Mouse (Mus musculus): ENCODE measurements around the gene Hrc. TPM values are rescaled to one million over a fixed set of nuclear protein-coding genes. Genes with fewer than 3 reads are reported as not detected.

Hrc gene
- polyA plus RNA-seq, 1 experiment from 2014 or later, result 0.31 TPM

DNA sequence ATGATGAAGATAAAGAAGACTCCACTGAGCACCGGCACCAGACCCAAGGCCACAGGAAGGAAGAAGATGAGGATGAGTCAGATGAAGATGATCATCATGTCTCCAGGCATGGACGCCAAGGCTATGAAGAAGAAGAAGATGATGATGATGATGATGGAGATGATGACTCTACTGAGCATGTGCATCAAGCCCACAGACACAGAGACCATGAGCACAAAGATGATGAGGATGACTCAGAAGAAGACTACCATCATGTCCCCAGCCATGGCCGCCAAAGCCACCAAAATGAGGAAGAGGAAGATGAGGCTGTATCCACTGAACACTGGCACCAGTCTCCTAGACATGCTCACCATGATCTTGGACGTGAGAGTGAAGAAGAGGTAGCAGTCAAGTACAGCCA is 1.2 kb downstream of the Hrc start:
- no peaks in the 10 kb centered on the region for H3K9me3 ChIP-seq
- no peak for ATAC-seq (ENCODE audit: low FRiP score)
- no peak overlapping the region for H3K4me3 ChIP-seq
- no peaks in the 10 kb centered on the region; the same call in 1 of the 2 replicates for H3K36me3 ChIP-seq
- H3K9ac ChIP-seq, result no peak overlapping the region
- H3K4me2 ChIP-seq, result no peak overlapping the region
- WGBS, result 92% methylated on average over 4 of the region's 4 CpGs
- no peak overlapping the region for H3K27ac ChIP-seq
- H3K27me3 ChIP-seq, result peaks cover 47% of the 10 kb centered on the region
- H3K4me1 ChIP-seq (replicated peaks), result peaks cover 55% of the 10 kb centered on the region

DNA sequence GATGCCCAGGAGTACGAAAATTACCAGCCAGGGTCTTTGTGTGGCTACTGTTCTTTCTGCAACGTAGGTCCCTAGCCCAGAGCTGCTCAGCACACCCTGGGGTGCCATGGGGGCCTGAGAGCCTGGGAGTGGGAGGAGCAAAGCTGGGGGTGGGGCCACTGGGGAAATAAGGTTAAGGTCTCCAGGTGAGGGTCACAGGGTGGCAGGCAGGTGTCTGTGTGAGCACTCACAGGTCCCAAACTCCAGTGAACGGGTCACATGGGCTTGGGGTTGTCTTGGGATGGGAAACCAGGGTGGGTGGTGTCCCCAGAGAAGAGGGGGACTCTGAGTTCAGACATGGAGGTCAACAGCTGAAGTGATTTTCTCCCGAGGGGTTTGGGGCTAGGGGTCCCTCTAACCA is 2.4 kb downstream of the Hrc start:
- no peak overlapping the region for H3K4me2 ChIP-seq
- no peaks in the 10 kb centered on the region for H3K9me3 ChIP-seq
- no peak overlapping the region for H3K27ac ChIP-seq
- H3K9ac ChIP-seq, result no peak overlapping the region
- peaks cover 53% of the 10 kb centered on the region for H3K4me1 ChIP-seq (replicated peaks)
- no peak for ATAC-seq (ENCODE audit: low FRiP score)
- 17% methylated on average over 4 of the region's 4 CpGs for WGBS
- H3K4me3 ChIP-seq, result no peak overlapping the region
- peaks cover 49% of the 10 kb centered on the region for H3K27me3 ChIP-seq
- H3K36me3 ChIP-seq, result peaks cover 4% of the 10 kb centered on the region; the same call in 1 of the 2 replicates

DNA sequence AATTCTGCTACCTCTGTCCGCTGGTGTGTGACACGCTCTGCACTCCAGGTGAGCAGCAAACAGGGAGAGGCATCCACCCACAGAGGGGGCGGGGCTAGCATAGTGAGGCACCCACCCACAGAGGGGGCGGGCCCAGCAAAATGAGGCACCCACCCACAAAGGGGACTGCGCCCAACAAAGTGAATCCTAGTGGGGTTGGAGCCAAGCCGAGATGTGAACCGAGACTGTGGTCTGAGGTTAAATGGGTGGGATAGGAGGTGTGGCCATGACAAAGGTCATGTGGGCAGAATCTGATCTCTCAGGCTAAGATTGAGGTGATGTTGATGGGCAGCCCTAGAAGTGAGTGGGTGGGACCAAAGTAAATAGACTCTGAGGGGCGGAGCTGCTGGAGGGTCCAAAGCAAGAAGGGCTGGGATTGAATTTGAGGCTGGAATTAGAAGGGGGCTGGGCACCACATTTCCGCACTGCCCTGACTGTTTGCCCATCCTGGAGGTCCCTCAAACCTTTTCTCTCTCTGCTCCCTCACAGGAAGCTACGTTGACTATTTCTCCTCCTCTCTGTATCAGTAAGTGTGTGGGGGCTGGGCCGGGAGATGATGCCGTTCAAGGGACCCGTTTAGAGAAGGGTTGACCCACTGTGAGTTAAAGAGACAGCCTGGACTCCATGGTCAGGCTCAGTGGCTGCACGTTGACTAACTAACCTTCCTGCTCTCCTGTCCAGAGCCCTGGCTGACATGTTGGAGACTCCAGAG is 3.2 kb downstream of the Hrc start:
- H3K36me3 ChIP-seq, result peaks cover 12% of the 10 kb centered on the region
- no peak for ATAC-seq (ENCODE audit: low FRiP score)
- 4% methylated on average over 14 of the region's 14 CpGs for WGBS
- H3K9me3 ChIP-seq, result no peaks in the 10 kb centered on the region
- H3K4me3 ChIP-seq, result 0 out of 2 replicates have a peak overlapping the region, but pooled peaks have one; percentile 47
- H3K9ac ChIP-seq, result peak overlapping the region; percentile 76; the same call in 1 of the 2 replicates
- peak overlapping the region; percentile 76 for H3K4me2 ChIP-seq
- peaks cover 51% of the 10 kb centered on the region for H3K27me3 ChIP-seq
- peaks cover 44% of the 10 kb centered on the region for H3K4me1 ChIP-seq (replicated peaks)
- H3K27ac ChIP-seq, result no peak overlapping the region

DNA sequence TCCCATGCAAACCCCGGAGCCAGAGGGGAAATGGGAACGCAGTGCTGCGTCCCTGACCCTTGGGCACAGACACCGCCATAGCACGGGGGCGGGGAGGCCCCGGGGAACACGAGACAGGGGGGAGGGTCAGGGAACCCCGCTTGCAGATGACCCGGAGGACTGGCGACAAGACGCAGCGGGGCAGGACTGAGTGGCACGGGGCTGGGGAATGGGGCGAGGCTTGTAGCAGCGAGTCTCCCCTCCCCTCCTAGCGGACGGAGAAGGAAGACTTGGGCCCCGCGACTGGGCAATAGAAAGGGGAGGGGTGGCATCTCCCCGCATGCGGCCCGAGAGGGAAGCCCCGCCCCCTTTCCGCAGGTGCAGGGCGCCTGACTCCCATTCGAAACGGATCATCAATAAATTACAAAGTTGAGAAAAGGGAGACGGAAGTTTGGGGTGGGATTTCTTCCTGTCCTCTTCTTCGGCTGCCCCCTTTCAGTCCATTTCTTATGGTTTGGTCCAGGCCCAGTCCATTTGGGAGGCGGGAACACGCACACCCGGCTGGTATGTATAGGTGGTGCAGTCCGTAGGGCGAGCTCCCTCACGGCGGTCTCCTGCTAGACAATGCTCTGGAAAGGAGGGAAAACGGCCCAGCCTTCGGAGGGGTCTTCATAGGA is 4.4 kb downstream of the Hrc start:
- ATAC-seq (ENCODE audit: low FRiP score), result peak; percentile 79
- Histone ChIP-seq H3K9ac (peak overlapping the region; percentile 76), H3K36me3 (peaks cover 12% of the 10 kb centered on the region), H3K4me3 (peak overlapping the region; percentile 47), H3K27me3 (peaks cover 52% of the 10 kb centered on the region), H3K4me1 (replicated peaks) (peaks cover 34% of the 10 kb centered on the region), H3K4me2 (peak overlapping the region; percentile 76), H3K27ac (peak overlapping the region; percentile 73; the same call in 1 of the 2 replicates), H3K9me3 (no peaks in the 10 kb centered on the region)
- 1% methylated on average over 39 of the region's 39 CpGs for WGBS

DNA sequence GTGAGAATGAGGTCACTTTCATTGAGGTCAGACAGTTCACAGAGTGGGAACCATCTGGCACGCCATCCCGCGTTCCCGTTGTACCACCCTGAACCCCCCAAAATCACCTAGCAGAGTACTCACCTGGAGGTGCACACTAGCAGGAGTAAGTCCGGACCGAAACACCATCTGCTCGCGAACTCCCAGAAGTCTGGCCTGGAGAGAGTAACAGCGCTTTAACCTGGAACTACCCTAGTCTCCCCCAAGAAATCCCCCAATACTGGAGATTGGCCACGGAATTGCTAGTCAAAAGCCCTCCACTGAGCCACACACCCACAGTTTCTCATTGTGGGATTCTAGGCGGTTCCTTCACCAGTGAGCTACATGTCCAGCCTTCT is 5.0 kb downstream of the Hrc start:
- peak overlapping the region; percentile 47 for H3K4me3 ChIP-seq
- H3K9me3 ChIP-seq, result no peaks in the 10 kb centered on the region
- under 1% methylated on average over 11 of the region's 11 CpGs for whole genome bisulfite sequencing
- no peak overlapping the region for H3K27ac ChIP-seq
- peaks cover 50% of the 10 kb centered on the region for H3K27me3 ChIP-seq
- peak overlapping the region; percentile 76 for H3K4me2 ChIP-seq
- peaks cover 29% of the 10 kb centered on the region for H3K4me1 ChIP-seq (replicated peaks)
- H3K9ac ChIP-seq, result peak overlapping the region; percentile 76
- peaks cover 16% of the 10 kb centered on the region for H3K36me3 ChIP-seq
- ATAC-seq (ENCODE audit: low FRiP score), result no peak; the same call in 1 of the 2 replicates

DNA sequence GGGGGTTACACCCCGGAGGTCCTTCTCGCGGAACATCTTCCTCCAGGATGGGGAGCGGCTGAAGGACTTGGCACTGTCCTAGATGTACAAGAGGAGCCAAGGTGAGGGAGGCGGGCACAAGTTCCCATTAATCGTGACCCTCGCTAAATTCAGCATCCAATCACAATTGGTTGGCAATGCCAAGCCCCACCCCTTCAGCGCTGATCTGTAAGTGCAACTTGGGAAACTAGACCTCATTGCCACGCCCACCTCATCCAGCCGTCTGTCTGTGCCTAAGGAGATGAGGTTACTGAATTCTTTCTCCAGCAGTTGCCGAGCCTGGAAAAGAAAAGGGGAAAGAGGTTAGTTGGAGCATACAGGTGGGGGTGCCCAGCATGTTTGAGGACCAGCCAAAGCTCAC is 5.6 kb downstream of the Hrc start:
- H3K4me1 ChIP-seq (replicated peaks), result peaks cover 28% of the 10 kb centered on the region
- H3K27ac ChIP-seq, result no peak overlapping the region
- peaks cover 22% of the 10 kb centered on the region for H3K36me3 ChIP-seq
- H3K4me2 ChIP-seq, result peak overlapping the region; percentile 76
- no peaks in the 10 kb centered on the region for H3K9me3 ChIP-seq
- 2% methylated on average over 11 of the region's 11 CpGs for WGBS
- peak overlapping the region; percentile 47 for H3K4me3 ChIP-seq
- H3K9ac ChIP-seq, result peak overlapping the region; percentile 76; the same call in 1 of the 2 replicates
- peaks cover 50% of the 10 kb centered on the region for H3K27me3 ChIP-seq
- ATAC-seq (ENCODE audit: low FRiP score), result no peak

DNA sequence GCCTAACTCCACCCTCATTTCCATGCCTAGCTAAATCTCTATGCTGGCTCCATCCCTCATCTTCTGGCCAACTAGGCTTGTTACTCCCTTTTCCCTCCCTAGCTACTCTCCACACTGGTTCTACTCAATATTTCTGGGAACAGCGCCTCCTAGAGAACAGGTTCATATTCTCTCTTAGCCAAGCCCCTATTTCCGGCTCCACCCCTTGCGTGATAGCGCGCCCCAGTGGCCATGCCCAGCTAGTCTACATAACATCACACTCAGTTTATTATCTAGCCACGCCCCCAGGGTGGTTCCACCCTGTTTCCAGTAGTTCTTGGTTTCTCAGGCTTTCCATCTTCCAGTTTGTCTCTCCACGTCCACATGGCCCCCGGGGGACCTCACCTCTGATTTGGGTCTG is 6.2 kb downstream of the Hrc start:
- Histone ChIP-seq H3K9me3 (no peaks in the 10 kb centered on the region), H3K27ac (no peak overlapping the region), H3K36me3 (peaks cover 29% of the 10 kb centered on the region), H3K4me3 (no peak overlapping the region), H3K9ac (no peak overlapping the region), H3K4me2 (peak overlapping the region; percentile 76; the same call in 1 of the 2 replicates), H3K4me1 (replicated peaks) (peaks cover 28% of the 10 kb centered on the region), H3K27me3 (peaks cover 50% of the 10 kb centered on the region)
- 3% methylated on average over 8 of the region's 8 CpGs for WGBS
- ATAC-seq (ENCODE audit: low FRiP score), result no peak

DNA sequence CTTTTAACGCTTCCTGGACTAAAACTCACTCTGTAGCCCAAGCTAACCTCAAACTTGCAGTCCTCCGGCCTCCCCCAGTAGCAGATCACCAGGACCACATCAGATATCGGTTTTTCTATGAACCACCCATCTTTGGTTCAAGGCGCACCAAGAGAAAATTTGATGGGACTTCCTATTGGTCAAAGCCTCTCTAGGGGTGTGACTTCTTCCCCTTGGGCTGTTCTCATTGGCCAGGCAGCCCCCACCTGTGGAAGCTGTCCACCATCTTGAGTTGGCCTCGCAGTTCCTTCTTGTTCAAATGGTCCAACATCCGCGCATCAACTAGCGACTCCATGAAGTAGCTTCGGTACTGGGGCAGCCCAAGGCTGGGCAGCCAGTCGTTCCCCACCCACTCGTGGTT is 7.0 kb downstream of the Hrc start:
- no peak overlapping the region for H3K9ac ChIP-seq
- no peak overlapping the region for H3K4me2 ChIP-seq
- no peak overlapping the region for H3K27ac ChIP-seq
- H3K9me3 ChIP-seq, result no peaks in the 10 kb centered on the region
- no peak overlapping the region for H3K4me3 ChIP-seq
- ATAC-seq (ENCODE audit: low FRiP score), result no peak
- WGBS, result 93% methylated on average over 11 of the region's 11 CpGs
- peaks cover 28% of the 10 kb centered on the region for H3K4me1 ChIP-seq (replicated peaks)
- peaks cover 36% of the 10 kb centered on the region for H3K36me3 ChIP-seq
- peaks cover 46% of the 10 kb centered on the region for H3K27me3 ChIP-seq

DNA sequence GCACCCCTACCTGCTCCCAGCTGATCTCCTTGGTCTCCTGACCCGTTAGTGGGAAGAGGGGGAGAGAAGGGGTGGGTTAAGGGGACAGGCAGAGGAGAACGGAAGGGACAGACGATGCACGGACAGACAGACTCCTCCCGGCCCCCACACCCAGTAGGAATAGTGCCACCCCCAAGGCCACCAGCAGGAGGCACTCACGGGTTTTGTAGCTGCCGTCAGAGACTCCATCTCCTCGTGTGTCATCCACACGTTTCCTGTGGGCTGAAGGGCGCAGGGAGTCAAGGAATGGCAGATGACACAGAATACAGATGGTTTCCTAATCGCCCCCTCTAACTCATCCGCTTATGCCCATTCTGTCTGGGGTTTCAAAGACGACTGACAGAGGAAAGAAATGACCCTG is 8.5 kb downstream of the Hrc start:
- 29% methylated on average over 13 of the region's 13 CpGs for WGBS
- Histone ChIP-seq H3K36me3 (peaks cover 51% of the 10 kb centered on the region), H3K9me3 (no peaks in the 10 kb centered on the region)

DNA sequence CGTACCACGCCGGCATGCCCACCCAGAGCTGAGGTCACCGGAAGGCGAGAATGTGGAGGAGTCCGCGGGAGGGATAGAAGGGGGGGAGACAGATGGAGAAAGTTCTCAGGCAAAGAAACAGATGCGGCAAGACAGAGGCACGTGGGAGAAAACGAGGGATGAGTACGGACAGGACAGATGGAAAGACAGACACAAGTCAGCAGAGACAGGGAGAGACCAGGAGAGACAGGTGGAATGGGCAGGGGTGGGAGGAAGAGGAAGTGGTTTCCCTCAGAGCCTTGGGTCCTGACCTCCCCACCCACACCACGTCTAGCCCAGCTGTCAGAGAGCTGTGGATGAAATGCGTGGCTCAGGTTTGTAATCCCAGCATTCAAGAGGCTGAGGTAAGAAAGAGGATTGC is 11.8 kb downstream of the Hrc start:
- Histone ChIP-seq H3K4me2 (no peak overlapping the region), H3K9ac (no peak overlapping the region), H3K36me3 (peaks cover 82% of the 10 kb centered on the region), H3K4me1 (replicated peaks) (no peaks in the 10 kb centered on the region), H3K9me3 (no peaks in the 10 kb centered on the region), H3K27me3 (peaks cover 17% of the 10 kb centered on the region), H3K4me3 (no peak overlapping the region), H3K27ac (no peak overlapping the region)
- ATAC-seq (ENCODE audit: low FRiP score), result no peak
- 80% methylated on average over 13 of the region's 13 CpGs for WGBS

More for the DNA sequence above, 8.5 kb downstream of the Hrc start:
- peaks cover 31% of the 10 kb centered on the region for H3K27me3 ChIP-seq
- no peak overlapping the region for H3K9ac ChIP-seq
- no peak overlapping the region for H3K27ac ChIP-seq
- ATAC-seq (ENCODE audit: low FRiP score), result no peak
- no peak overlapping the region for H3K4me2 ChIP-seq
- H3K4me3 ChIP-seq, result no peak overlapping the region
- H3K4me1 ChIP-seq (replicated peaks), result peaks cover 21% of the 10 kb centered on the region

DNA sequence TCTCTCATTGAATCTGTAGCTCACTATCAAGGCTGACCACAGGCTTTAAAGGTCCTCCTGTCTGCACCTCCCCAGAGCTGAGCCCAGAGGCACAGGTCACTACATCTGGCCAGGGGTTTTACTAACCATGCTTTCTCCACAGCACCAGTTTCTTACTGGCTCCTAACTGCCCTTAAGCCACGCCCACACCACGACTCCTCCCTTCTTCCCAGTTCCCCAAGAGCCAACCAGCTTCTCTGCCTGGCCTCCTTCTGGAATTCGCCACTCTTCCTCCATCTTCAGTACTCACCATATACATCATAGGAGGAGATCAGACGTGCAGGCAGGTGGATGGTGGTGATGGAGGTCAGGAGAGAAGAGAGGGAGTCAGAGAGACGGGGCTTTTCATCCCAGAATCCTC is 18.0 kb downstream of the Hrc start:
- Histone ChIP-seq H3K4me1 (replicated peaks) (no peaks in the 10 kb centered on the region), H3K4me2 (no peak overlapping the region), H3K9me3 (no peaks in the 10 kb centered on the region), H3K9ac (no peak overlapping the region), H3K27me3 (no peaks in the 10 kb centered on the region), H3K36me3 (peaks cover 95% of the 10 kb centered on the region), H3K4me3 (no peak overlapping the region), H3K27ac (no peak overlapping the region)
- ATAC-seq (ENCODE audit: low FRiP score), result no peak
- 24% methylated on average over 5 of the region's 5 CpGs for WGBS

DNA sequence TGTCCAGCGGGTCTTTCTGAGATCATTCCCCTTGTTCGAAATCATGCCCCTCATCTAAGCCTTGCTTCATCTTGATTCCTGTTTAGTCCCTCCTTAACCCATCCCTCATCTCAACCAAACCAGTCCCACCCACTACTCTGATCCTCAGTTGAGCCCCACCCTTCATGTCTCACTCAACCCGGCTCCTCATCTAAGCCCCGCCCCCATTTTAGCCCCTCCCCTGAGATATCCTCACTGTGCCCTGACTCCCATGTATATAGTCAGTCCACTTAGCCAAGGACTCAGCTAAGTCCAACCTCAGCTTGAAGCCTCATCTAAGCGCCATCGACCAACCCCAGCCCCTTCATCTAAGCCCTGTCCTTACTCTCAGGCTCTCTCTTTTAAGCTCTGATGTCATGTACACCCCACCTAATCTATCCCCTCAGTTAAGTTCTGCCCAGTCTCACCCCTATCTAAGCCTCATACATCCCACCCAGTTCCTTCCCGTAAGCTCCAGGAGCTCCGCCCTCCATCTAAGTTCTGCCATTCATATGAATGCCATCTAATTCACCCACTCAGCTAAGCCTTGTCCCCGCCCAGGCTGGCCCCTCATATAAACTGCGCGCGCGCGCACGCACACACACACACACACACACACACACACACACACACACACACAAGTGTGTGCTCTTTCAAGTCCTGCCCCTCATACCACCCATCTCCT is 20.4 kb downstream of the Hrc start:
- H3K4me1 ChIP-seq (replicated peaks), result no peaks in the 10 kb centered on the region
- H3K27ac ChIP-seq, result no peak overlapping the region
- H3K27me3 ChIP-seq, result 0 out of 2 replicates have a peak, but pooled peaks cover 8% of the 10 kb centered on the region
- ATAC-seq (ENCODE audit: low FRiP score), result no peak
- H3K4me3 ChIP-seq, result no peak overlapping the region
- no peak overlapping the region for H3K4me2 ChIP-seq
- no peaks in the 10 kb centered on the region for H3K9me3 ChIP-seq
- no peak overlapping the region for H3K9ac ChIP-seq
- peaks cover 86% of the 10 kb centered on the region for H3K36me3 ChIP-seq
- WGBS, result 77% methylated on average over 15 of the region's 15 CpGs
